Mouse (Mus musculus) myocyte (in vitro differentiated cells): ENCODE results near the gene Borcs8. TPM values are rescaled to one million over a fixed set of nuclear protein-coding genes. Genes with fewer than 3 reads are reported as not detected.

Experiments used
- H3K27me3 ChIP-seq: one replicate; pipeline ENCODE4 v1.6.1; 2011; ENCODE audit not compliant: control insufficient read depth, insufficient read depth, insufficient read length
- H3K36me3 ChIP-seq: one replicate; pipeline ENCODE4 v1.6.1; 2011; ENCODE audit not compliant: control insufficient read depth, insufficient read depth
- H3K4me2 ChIP-seq: one replicate; pipeline ENCODE4 v1.6.1; 2011; ENCODE audit warnings: low read depth, control low read depth
- H3K4me3 ChIP-seq: one replicate; pipeline ENCODE4 v1.5.1; 2011; ENCODE audit warnings: mild to moderate bottlenecking, control low read depth, moderate library complexity
- H3K79me2 ChIP-seq: one replicate; pipeline ENCODE4 v1.6.1; 2011; ENCODE audit not compliant: control insufficient read depth, insufficient read depth
- H3ac ChIP-seq: one replicate; pipeline ENCODE4 v1.6.1; 2011; ENCODE audit not compliant: control insufficient read depth, insufficient read length
- CEBPB ChIP-seq: IDR thresholded peaks from 2 replicates; pipeline ENCODE4 v1.6.1; 2011; ENCODE audit warnings: mild to moderate bottlenecking, moderate library complexity; ENCODE audit not compliant: poor library complexity, insufficient read depth, severe bottlenecking
- E2F4 ChIP-seq: IDR thresholded peaks from one replicate; pipeline ENCODE4 v1.6.1; 2011; ENCODE audit warnings: mild to moderate bottlenecking, control low read depth, moderate library complexity; ENCODE audit not compliant: insufficient read depth
- MAX ChIP-seq: IDR thresholded peaks from one replicate; pipeline ENCODE4 v1.6.1; 2011; ENCODE audit warnings: low read depth, mild to moderate bottlenecking, control low read depth
- MYOD1 ChIP-seq, 3 experiments: IDR thresholded peaks; one replicate each; pipeline ENCODE4 v1.6.1; 2011; ENCODE audit warnings: control low read depth in 2 of 3, low read depth in 2 of 3, mild to moderate bottlenecking in 2 of 3, moderate library complexity in 1 of 3; ENCODE audit not compliant: insufficient read length in 2 of 3, control insufficient read depth in 1 of 3
- MYOG ChIP-seq, 3 experiments: IDR thresholded peaks; one replicate each; pipeline ENCODE4 v1.6.1; 2011; ENCODE audit warnings: control low read depth in 2 of 3, low read depth in 2 of 3, mild to moderate bottlenecking in 2 of 3; ENCODE audit not compliant: insufficient read length in 2 of 3, control insufficient read depth in 1 of 3, insufficient read depth in 1 of 3
- POLR2A ChIP-seq: IDR thresholded peaks from one replicate; pipeline ENCODE4 v1.6.1; 2011; ENCODE audit warnings: low read depth, mild to moderate bottlenecking, control low read depth, moderate library complexity; ENCODE audit not compliant: insufficient read length
- POLR2AphosphoS2 ChIP-seq: IDR thresholded peaks from one replicate; pipeline ENCODE4 v1.6.1; 2011; ENCODE audit warnings: low read depth, control low read depth; ENCODE audit not compliant: insufficient read length
- REST ChIP-seq: IDR thresholded peaks from one replicate; pipeline ENCODE4 v1.6.1; 2011; ENCODE audit warnings: mild to moderate bottlenecking, control low read depth, moderate library complexity; ENCODE audit not compliant: insufficient read depth, insufficient read length
- SRF ChIP-seq: IDR thresholded peaks from one replicate; pipeline ENCODE4 v1.6.1; 2011; ENCODE audit warnings: low read depth; ENCODE audit not compliant: control insufficient read depth, insufficient read length
- TCF12 ChIP-seq: IDR thresholded peaks from one replicate; pipeline ENCODE4 v1.6.1; 2011; ENCODE audit warnings: mild to moderate bottlenecking, control low read depth; ENCODE audit not compliant: poor library complexity, insufficient read depth, severe bottlenecking
- TCF3 ChIP-seq: IDR thresholded peaks from one replicate; pipeline ENCODE4 v1.6.1; 2011; ENCODE audit warnings: low read depth, control low read depth; ENCODE audit not compliant: insufficient read length
- USF1 ChIP-seq: IDR thresholded peaks from one replicate; pipeline ENCODE4 v1.6.1; 2011; ENCODE audit warnings: low read depth, mild to moderate bottlenecking, control low read depth, moderate library complexity
- polyA plus RNA-seq: library from polyadenylated mRNA; unstranded; fragments of >200 nt; fragmentation: generic; extraction: Trizol; gene quantifications from one replicate; pipeline ENCODE4 v1.2.1, GENCODE M21; 2012; ENCODE audit warnings: missing spikeins

Borcs8 gene
- polyA plus RNA-seq, 1 experiment: 53.0 TPM

DNA sequence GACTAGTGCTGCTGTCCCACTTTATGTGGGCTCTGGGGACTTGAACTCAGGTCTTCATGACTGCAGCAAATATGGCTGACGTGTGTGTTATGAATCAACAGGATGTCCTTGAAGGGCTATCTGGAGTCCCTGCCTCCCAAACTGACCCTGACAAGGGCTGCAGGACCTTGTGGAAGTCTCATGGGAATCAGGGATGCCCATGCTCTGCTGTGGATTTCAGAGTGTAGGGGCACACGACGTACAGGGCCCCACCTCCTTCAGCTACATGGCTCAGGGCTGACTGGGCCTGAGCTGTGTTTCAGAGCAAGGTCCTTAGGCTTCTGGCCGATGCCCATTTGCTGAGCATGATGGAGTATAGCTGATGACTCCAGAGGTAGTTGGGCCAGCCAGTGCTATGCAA, 43.9 kb downstream of the Borcs8 start:
- Histone ChIP-seq H3K4me2 (no peak overlapping the region), H3K36me3 (peaks cover 5% of the 10 kb centered on the region), H3K79me2 (no peaks in the 10 kb centered on the region), H3ac (no peak overlapping the region), H3K27me3 (no peaks in the 10 kb centered on the region), H3K4me3 (no peak overlapping the region)
- TF ChIP-seq MAX (no peak), TCF3 (no peak), CEBPB (no peak)

DNA sequence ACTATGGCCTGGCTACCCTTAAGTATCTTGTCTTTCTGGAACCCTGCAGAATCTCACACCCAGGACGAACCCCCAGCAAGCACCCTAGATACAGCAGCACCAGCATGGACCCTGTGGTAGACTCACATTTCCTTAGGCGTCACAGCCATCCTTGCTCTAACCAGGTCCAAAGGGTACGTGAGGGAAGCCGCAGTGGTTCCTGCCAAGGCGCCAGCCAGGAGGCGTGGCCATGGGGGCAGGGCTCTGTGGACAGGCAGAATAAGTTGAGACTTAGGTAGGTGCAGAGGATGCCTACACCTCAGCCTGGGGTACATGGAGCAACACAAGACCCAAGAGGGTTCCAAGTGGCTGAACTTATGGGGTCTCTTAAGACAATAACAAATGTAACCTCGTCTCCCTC, 49.4 kb downstream of the Borcs8 start:
- Histone ChIP-seq H3K36me3 (no peaks in the 10 kb centered on the region), H3K4me3 (no peak overlapping the region), H3K79me2 (no peaks in the 10 kb centered on the region), H3ac (no peak overlapping the region), H3K27me3 (no peaks in the 10 kb centered on the region), H3K4me2 (no peak overlapping the region)
- TF ChIP-seq USF1 (no peak), MAX (no peak), CEBPB (no peak), MYOG (IDR thresholded peaks at IDR 0.05; ENCODE audit: control insufficient read depth in 1 of 3, insufficient read depth in 1 of 3, insufficient read length in 2 of 3, low read depth in 2 of 3) (no peak), MYOD1 (IDR thresholded peaks at IDR 0.05; ENCODE audit: control insufficient read depth in 1 of 3, insufficient read length in 2 of 3, low read depth in 2 of 3) (no peak), SRF (no peak), TCF12 (no peak), POLR2AphosphoS2 (no peak), POLR2A (no peak), TCF3 (no peak)

DNA sequence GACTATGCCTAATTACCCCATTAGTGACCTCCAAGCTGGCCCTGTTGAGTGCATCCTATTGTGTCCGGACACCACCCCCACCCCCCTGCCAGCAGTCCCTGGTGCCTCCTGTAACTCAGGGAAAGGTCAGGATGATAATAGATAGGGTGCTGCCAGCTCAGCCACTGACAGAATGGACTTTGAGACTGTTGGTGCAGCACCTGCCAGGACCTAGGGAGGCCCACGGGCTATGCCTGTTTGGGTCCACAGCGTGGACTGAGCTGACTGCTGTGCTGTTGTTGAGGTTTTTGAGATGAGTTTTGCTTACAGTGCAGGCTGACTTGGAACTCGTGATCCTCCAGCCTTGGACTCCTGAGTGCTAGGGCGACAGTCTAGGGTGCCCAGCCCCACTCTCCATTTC, 53.9 kb downstream of the Borcs8 start:
- H3K79me2 ChIP-seq: no peaks in the 10 kb centered on the region
- no peaks in the 10 kb centered on the region for H3K36me3 ChIP-seq
- TF ChIP-seq SRF: no peak
- TF ChIP-seq MAX: no peak
- TF ChIP-seq POLR2A: no peak
- no peak for TF ChIP-seq TCF3
- no peak overlapping the region for H3K4me3 ChIP-seq
- H3K4me2 ChIP-seq: no peak overlapping the region
- H3ac ChIP-seq: no peak overlapping the region
- no peaks in the 10 kb centered on the region for H3K27me3 ChIP-seq

DNA sequence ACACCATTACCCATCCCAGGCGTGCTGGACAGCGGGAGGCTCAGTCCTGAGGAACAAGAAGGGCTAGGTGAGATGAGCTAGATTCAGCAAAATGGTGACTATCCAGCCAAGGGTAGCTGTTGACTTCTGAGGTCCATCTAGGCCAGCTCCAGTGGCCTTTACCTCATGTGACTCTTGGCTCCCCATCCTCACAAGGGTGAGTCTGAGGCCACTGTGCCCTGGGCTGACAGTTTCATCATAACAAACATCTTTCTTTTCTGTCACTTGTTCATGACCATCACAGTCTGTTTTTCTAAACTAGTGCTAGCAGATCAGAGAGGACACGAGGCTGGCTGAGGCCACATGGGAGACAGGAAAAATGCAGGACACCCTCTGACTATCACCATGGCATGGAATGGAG, 54.9 kb downstream of the Borcs8 start:
- no peaks in the 10 kb centered on the region for H3K36me3 ChIP-seq
- H3K4me2 ChIP-seq: no peak overlapping the region
- TF ChIP-seq REST: no peak
- no peak for TF ChIP-seq TCF3
- no peak for TF ChIP-seq MAX
- TF ChIP-seq TCF12: no peak
- no peak for TF ChIP-seq MYOD1 (IDR thresholded peaks at IDR 0.05; ENCODE audit: control insufficient read depth in 1 of 3, insufficient read length in 2 of 3, low read depth in 2 of 3)
- no peak for TF ChIP-seq E2F4
- TF ChIP-seq SRF: no peak
- no peak for TF ChIP-seq POLR2AphosphoS2
- TF ChIP-seq MYOG (IDR thresholded peaks at IDR 0.05; ENCODE audit: control insufficient read depth in 1 of 3, insufficient read depth in 1 of 3, insufficient read length in 2 of 3, low read depth in 2 of 3): no peak
- TF ChIP-seq POLR2A: no peak
- no peak for TF ChIP-seq USF1
- no peak for TF ChIP-seq CEBPB
- H3K79me2 ChIP-seq: no peaks in the 10 kb centered on the region
- no peak overlapping the region for H3ac ChIP-seq
- no peak overlapping the region for H3K4me3 ChIP-seq
- no peaks in the 10 kb centered on the region for H3K27me3 ChIP-seq

DNA sequence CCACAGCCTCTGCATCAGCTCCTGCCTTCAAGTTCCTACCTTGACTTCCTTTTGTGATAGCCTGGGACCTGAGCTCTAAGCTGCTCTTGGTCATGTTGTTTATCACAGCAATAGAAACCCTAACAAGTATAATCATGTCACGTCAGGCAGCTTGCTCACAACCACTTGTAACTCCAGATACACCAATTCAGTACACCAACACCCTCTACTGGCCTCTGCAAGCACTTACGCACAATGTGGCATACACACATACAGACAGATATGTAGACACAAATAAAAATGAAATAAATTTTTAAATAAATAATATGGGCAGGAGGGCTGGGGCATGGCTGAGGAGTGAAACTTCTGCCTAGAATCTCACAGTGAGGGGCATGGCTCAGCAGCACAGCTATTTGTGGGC, 56.5 kb downstream of the Borcs8 start:
- no peaks in the 10 kb centered on the region for H3K79me2 ChIP-seq
- no peaks in the 10 kb centered on the region for H3K27me3 ChIP-seq
- no peaks in the 10 kb centered on the region for H3K36me3 ChIP-seq
- no peak overlapping the region for H3K4me3 ChIP-seq
- TF ChIP-seq TCF12 (no peak), MYOD1 (IDR thresholded peaks at IDR 0.05; ENCODE audit: control insufficient read depth in 1 of 3, insufficient read length in 2 of 3, low read depth in 2 of 3) (no peak), POLR2A (no peak), SRF (no peak), E2F4 (no peak), MYOG (IDR thresholded peaks at IDR 0.05; ENCODE audit: control insufficient read depth in 1 of 3, insufficient read depth in 1 of 3, insufficient read length in 2 of 3, low read depth in 2 of 3) (no peak), USF1 (no peak), CEBPB (no peak), MAX (no peak), REST (no peak), TCF3 (no peak)
- no peak overlapping the region for H3K4me2 ChIP-seq
- no peak overlapping the region for H3ac ChIP-seq

Other genes with a start within 250 kb of the Borcs8 start
- 0.92 TPM for gene Tssk6, start 237.3 kb upstream of the Borcs8 start, polyA plus RNA-seq
- 277 TPM for gene Ndufa13, start 236.9 kb upstream of the Borcs8 start, polyA plus RNA-seq
- 19.0 TPM for gene Yjefn3, start 236.8 kb upstream of the Borcs8 start, polyA plus RNA-seq
- gene Gatad2a, start 143.1 kb upstream of the Borcs8 start, polyA plus RNA-seq: 46.7 TPM
- 27.4 TPM for gene Mau2, start 96.8 kb upstream of the Borcs8 start, polyA plus RNA-seq
- 38.4 TPM for gene Sugp1, start 96.7 kb upstream of the Borcs8 start, polyA plus RNA-seq
- gene Tm6sf2, start 66.6 kb upstream of the Borcs8 start, polyA plus RNA-seq: 0.54 TPM
- 6.0 TPM for gene Hapln4, start 56.0 kb upstream of the Borcs8 start, polyA plus RNA-seq
- gene Ncan, start 18.6 kb upstream of the Borcs8 start, polyA plus RNA-seq: not detected
- 41.3 TPM for gene Nr2c2ap, start 8.2 kb upstream of the Borcs8 start, polyA plus RNA-seq
- 11.2 TPM for gene Rfxank, start 345 bp upstream of the Borcs8 start, polyA plus RNA-seq
- gene Mef2b, start 212 bp downstream of the Borcs8 start, polyA plus RNA-seq: 0.85 TPM
- gene Tmem161a, start 32.9 kb downstream of the Borcs8 start, polyA plus RNA-seq: 132 TPM
- 2.6 TPM for gene Slc25a42, start 72.8 kb downstream of the Borcs8 start, polyA plus RNA-seq
- gene Sugp2, start 94.7 kb downstream of the Borcs8 start, polyA plus RNA-seq: 15.4 TPM
- gene Armc6, start 95.0 kb downstream of the Borcs8 start, polyA plus RNA-seq: 35.4 TPM
- 43.6 TPM for gene Homer3, start 143.3 kb downstream of the Borcs8 start, polyA plus RNA-seq
- gene Ddx49, start 163.0 kb downstream of the Borcs8 start, polyA plus RNA-seq: 106 TPM
- gene Cope, start 163.0 kb downstream of the Borcs8 start, polyA plus RNA-seq: 236 TPM
- 4.4 TPM for gene Cers1, start 176.3 kb downstream of the Borcs8 start, polyA plus RNA-seq
- 2.6 TPM for gene Gdf1, start 190.3 kb downstream of the Borcs8 start, polyA plus RNA-seq
- 35.8 TPM for gene Upf1, start 213.8 kb downstream of the Borcs8 start, polyA plus RNA-seq
- 0.05 TPM for gene Comp, start 234.1 kb downstream of the Borcs8 start, polyA plus RNA-seq